Mouse (Mus musculus): ENCODE results near the gene B430306N03Rik.

DNA sequence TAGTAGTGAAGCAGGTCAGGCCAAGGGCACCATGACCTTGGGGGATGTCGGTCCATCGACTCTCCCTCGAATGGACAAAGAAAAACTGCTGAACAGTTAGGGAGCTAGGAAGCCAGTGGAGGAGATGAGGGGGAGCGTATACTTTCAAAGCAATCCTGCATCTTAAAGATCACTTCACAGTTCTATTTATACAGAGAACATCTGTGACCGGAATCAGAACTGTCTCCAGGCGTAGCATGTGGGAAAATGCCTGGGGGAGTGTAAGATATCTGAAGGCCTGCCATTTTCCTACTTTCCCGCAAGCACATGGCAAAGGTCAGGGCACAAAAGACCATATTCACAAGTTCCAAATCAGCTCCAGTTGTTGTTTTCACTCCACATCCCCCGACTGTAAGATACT, 57.0 kb downstream of the B430306N03Rik start:
- TF ChIP-seq CTCF (IDR thresholded peaks at IDR 0.05; ENCODE audit: control insufficient read depth, insufficient read depth, insufficient read length): no peak
- TF ChIP-seq MYOD1 (IDR thresholded peaks at IDR 0.05; ENCODE audit: control insufficient read depth, insufficient read length, low read depth): no peak
- TF ChIP-seq USF1 (IDR thresholded peaks at IDR 0.05; ENCODE audit: low read depth): no peak
- TF ChIP-seq MAX (IDR thresholded peaks at IDR 0.05): no peak
- TF ChIP-seq CEBPB (IDR thresholded peaks at IDR 0.05; ENCODE audit: low read depth): no peak
- no peak for TF ChIP-seq FOSL1 (IDR thresholded peaks at IDR 0.05; ENCODE audit: insufficient read depth, low read length, poor library complexity, severe bottlenecking)
- TF ChIP-seq MYOG (IDR thresholded peaks at IDR 0.05; ENCODE audit: control insufficient read depth, extremely low read depth, insufficient read length): no peak
